ENCODE assay signal across 27 mouse cellular contexts in genomic region chr15:36950258-36950657, GRCm38 (mm10). TPM values are rescaled to one million over a fixed set of nuclear protein-coding genes. Genes with fewer than 3 reads are reported as not detected.
A peak's percentile ranks its signal among the peaks of the same experiment; 100 is the strongest.
DNase-seq lines count a peak whose midpoint lies in the region; ATAC-seq and TF ChIP-seq lines count a peak whose summit lies in the region.
"Had no signal": no experiment of that assay in that cellular context is flagged by ENCODE, and none has a peak within 500 bp of the region (broad histone marks: within the 10 kb centered on the region; RNA-seq: fewer than 3 reads in every experiment).

No protein-coding gene starts in this region.

- peak; percentile 44; the same call in 1 of the 2 replicates for ATAC-seq in intestine, embryonic 16.5 days
- ATAC-seq: CD4-positive, CD25-positive, alpha-beta regulatory T cell, adult 4 months; forebrain, embryonic 15.5 days; hindbrain, embryonic 16.5 days had no signal

- intact Hi-C loops in left cerebral cortex, adult 2 months (cut with DNase I) = no loop called here
- intact Hi-C loops in left cerebral cortex, postnatal 14 days (cut with DNase I) = no loop called here

- TF ChIP-seq POLR2A in testis, adult 2 months (IDR thresholded peaks at IDR 0.05; ENCODE audit: control insufficient read depth, low read depth, low read length) = no peak

- H3K4me3 ChIP-seq in left cerebral cortex, adult 2 months = no peak overlapping the region
- H3K4me3 ChIP-seq in testis, adult 2 months (ENCODE audit: control insufficient read depth, low read depth, low read length) = peak overlapping the region; percentile 30
- H3K4me3 ChIP-seq in intestine, embryonic 16.5 days (ENCODE audit: low read length) = no peak overlapping the region
- H3K4me3 ChIP-seq: embryonic facial prominence, embryonic 10.5 days; embryonic facial prominence, embryonic 13.5 days; erythroblast, embryonic 14.5 days; forebrain, embryonic 12.5 days; forebrain, embryonic 15.5 days; gastrocnemius, adult 2 months; hindbrain, embryonic 10.5 days; hindbrain, embryonic 13.5 days had no signal

- H3K27ac ChIP-seq in left cerebral cortex, adult 2 months = peak overlapping the region; percentile 66; the same call in 1 of the 2 replicates
- no peak overlapping the region for H3K27ac ChIP-seq in testis, adult 2 months (ENCODE audit: control insufficient read depth, insufficient read depth, low read depth, low read length)
- no peak overlapping the region for H3K27ac ChIP-seq in intestine, embryonic 16.5 days (ENCODE audit: low read length)
- H3K27ac ChIP-seq: embryonic facial prominence, embryonic 10.5 days; embryonic facial prominence, embryonic 13.5 days; forebrain, embryonic 12.5 days; forebrain, embryonic 15.5 days; gastrocnemius, adult 2 months; hindbrain, embryonic 10.5 days; hindbrain, embryonic 13.5 days had no signal

- no peaks in the 10 kb centered on the region for H3K36me3 ChIP-seq in testis, adult 2 months (ENCODE audit: control insufficient read depth, insufficient read depth, low read length)
- H3K36me3 ChIP-seq in intestine, embryonic 16.5 days (ENCODE audit: control insufficient read depth, insufficient read depth, low read length) = no peaks in the 10 kb centered on the region
- H3K36me3 ChIP-seq: embryonic facial prominence, embryonic 10.5 days; embryonic facial prominence, embryonic 13.5 days; forebrain, embryonic 12.5 days; forebrain, embryonic 15.5 days; hindbrain, embryonic 10.5 days; hindbrain, embryonic 13.5 days had no signal

- WGBS in intestine, embryonic 16.5 days = 74% methylated on average over 2 of the region's 2 CpGs

- H3K4me1 ChIP-seq in testis, adult 2 months (ENCODE audit: control insufficient read depth, insufficient read depth, low read length) = peaks cover 3% of the 10 kb centered on the region; the same call in 1 of the 2 replicates
- peaks cover 6% of the 10 kb centered on the region; the same call in 1 of the 2 replicates for H3K4me1 ChIP-seq in intestine, embryonic 16.5 days (ENCODE audit: control insufficient read depth, insufficient read depth, low read length)
- H3K4me1 ChIP-seq: embryonic facial prominence, embryonic 13.5 days; forebrain, embryonic 15.5 days had no signal

- H3K27me3 ChIP-seq in testis, adult 2 months (ENCODE audit: control insufficient read depth, insufficient read depth, low read length) = no peaks in the 10 kb centered on the region
- no peaks in the 10 kb centered on the region for H3K27me3 ChIP-seq in intestine, embryonic 16.5 days (replicated peaks; ENCODE audit: control insufficient read depth, insufficient read depth, low read length)
- H3K27me3 ChIP-seq: forebrain, embryonic 15.5 days had no signal

- no peak for DNase-seq in left cerebral cortex, adult 2 months (ENCODE audit: extremely low spot score in 1 of 2, low spot score in 2 of 2)
- DNase-seq in left cerebral cortex, postnatal 14 days (ENCODE audit: low spot score in 2 of 2) = no peak
- DNase-seq in testis, postnatal 10 days (ENCODE audit: low spot score) = no peak
- DNase-seq in kidney, postnatal 10 days = no peak
- DNase-seq in thymus, postnatal 36 days = no peak
- DNase-seq: adrenal gland, adult 2 months; adrenal gland, postnatal 14 days; cerebellum, adult 11-12 months; cerebellum, adult 8-10 months; cerebellum, postnatal 10 days; cerebellum, postnatal 36 days; embryo, embryonic 11 days; gastrocnemius, adult 2 months; gastrocnemius, postnatal 14 days; heart, adult 11 months had no signal

- H3K4me2 ChIP-seq in intestine, embryonic 16.5 days (ENCODE audit: low read depth, low read length) = no peak overlapping the region
- H3K4me2 ChIP-seq: embryonic facial prominence, embryonic 13.5 days; forebrain, embryonic 12.5 days; forebrain, embryonic 15.5 days; heart, embryonic 11.5 days; hindbrain, embryonic 13.5 days had no signal

- TF ChIP-seq CTCF in left cerebral cortex, adult 2 months (IDR thresholded peaks at IDR 0.05) = no peak
- no peak for TF ChIP-seq CTCF in testis, adult 2 months (IDR thresholded peaks at IDR 0.05; ENCODE audit: control insufficient read depth, insufficient read depth, insufficient replicate concordance, low read depth, low read length)

- H3K9me3 ChIP-seq in intestine, embryonic 16.5 days (ENCODE audit: control insufficient read depth, low read length) = no peaks in the 10 kb centered on the region
- H3K9me3 ChIP-seq: embryonic facial prominence, embryonic 10.5 days; forebrain, embryonic 12.5 days; forebrain, embryonic 15.5 days; hindbrain, embryonic 10.5 days; hindbrain, embryonic 13.5 days had no signal

- no peak overlapping the region for H3K9ac ChIP-seq in intestine, embryonic 16.5 days (ENCODE audit: low read depth, low read length)
- H3K9ac ChIP-seq: embryonic facial prominence, embryonic 13.5 days; forebrain, embryonic 12.5 days; forebrain, embryonic 15.5 days; hindbrain, embryonic 13.5 days had no signal

RNA-seq across cellular contexts. Expression of gene Zfp706, which starts 57.3 kb away (rescaled TPM):
- 100 to 1,000 TPM; 214 to 217 TPM for total RNA-seq in left cerebral cortex, adult 2 months (2021)
- total RNA-seq in left cerebral cortex, postnatal 14 days (2021) = 100 to 1,000 TPM; 210 to 244 TPM
- polyA plus RNA-seq in testis, adult 2 months (2012; rRNA removed) = 74.4 and 74.7 TPM in 2 replicates
- 613 and 620 TPM in 2 replicates for polyA plus RNA-seq in intestine, embryonic 16.5 days (2015; fragmentation: Nextera tagmentation; extraction: Ambion mirVana)
